Mouse (Mus musculus) ovary, adult 18-20 months (tissue): ENCODE measurements around the gene Ank2.
"Not testable (repeated sequence)": the region's sequence is repeated elsewhere in the genome, so short reads cannot be mapped to it uniquely, and the experiment has no call there.

ENCODE experiments used
- DNase-seq: peaks from one replicate; pipeline ENCODE4 v3.0.0; 2022; ENCODE audit warnings: low spot score, mixed read lengths

Gene Ank2

DNA sequence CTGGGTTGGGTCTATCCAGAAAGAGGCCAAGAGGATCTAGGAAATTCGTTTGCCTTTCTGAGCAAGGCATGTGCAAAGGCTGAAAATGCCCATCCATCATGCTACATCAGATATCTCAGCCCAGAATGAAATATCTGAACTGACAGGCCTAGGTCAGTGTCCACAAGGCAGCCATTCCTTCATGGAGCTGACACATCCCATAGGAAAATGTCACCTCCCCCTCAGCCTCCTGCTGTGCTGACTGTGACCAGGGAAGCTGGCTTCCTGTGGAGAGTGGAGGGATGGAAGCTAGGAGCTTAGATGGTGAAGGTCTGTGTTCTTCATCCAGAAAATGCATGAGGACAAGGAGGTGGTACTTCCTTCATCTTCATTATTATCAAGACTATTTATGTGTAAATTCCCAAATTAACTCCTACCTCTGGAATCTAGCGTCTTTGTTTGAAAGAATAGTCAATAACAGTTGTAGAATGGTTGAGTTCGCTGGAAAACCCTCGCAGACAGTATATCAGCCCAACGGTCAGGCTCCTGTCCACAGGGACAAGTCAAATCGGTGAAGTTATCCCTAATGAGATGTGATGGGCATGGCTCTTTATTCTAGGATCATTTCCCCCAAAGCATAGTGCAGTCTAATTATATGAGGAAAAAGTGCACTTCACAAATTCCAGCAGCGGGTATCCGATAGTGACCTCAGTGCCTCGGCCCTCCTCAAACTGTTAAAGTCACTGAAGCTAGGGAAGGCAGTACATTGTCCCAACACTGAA, 148.4 kb downstream of the Ank2 start:
- no peak for DNase-seq

DNA sequence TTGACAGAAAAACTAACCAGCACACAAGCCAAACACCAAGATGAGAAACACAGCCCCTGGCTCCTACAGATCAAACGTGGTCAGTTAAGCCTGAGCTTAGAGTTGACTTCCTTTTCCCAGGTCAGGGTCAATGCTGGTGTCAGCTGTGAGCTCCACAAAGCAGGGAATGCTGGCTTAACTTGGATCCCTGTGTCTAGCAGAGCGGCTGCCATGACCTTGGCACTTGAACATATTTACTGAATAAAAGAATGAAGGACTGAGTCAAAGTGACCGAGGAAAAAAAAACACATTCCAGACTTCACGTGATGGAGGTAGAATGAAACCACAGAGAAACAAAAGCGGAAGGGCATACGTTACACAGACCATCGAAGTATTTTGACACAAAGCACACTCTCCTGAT, 150.2 kb downstream of the Ank2 start:
- peak; percentile 51 for DNase-seq

DNA sequence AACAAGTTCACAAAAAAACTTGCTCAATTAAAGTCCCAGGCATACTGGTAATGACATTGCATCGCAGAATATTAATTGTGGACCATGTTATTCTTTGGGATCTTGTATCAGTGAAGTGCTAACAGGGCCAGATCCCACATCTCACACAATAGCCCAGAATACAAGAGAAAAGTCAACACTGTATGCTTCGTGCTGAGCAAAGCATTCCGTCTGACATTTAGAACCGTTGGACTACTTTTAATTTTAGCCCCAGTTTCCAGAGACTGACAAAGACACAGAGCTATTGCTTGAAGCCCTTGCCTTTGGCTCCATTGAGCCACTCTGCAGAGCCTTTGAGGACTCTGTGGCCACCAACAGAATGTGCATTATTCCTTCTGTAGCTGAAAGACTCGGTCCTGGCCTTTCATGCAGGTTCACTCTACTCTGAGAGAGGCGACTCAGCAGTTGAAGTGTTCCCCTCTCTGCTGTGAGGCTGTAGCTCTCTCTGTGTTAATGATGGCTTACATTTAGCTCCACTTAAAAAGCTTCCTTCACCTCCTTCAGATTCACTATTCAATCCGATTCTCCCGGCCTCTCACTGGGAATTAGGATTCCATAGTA, 153.2 kb downstream of the Ank2 start:
- no peak for DNase-seq

DNA sequence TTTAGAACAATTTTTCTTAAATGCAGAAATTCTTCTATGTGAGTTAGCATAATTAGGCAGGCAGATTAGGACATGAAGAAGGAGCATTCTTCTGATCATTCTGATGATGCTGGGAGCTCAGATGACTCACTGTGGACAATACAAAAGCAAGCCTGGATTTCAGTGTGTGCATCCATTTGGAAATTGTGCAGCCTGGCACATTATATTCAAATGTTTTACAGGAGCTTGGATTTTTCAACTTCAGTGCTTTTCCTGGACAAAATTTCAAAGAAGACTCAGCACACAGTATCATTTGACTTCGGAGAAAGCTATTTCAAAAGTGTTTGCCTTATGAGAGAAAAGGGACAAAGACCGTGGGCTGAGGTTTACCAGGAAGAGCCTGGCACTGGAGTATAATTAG, 157.8 kb downstream of the Ank2 start:
- DNase-seq: no peak

DNA sequence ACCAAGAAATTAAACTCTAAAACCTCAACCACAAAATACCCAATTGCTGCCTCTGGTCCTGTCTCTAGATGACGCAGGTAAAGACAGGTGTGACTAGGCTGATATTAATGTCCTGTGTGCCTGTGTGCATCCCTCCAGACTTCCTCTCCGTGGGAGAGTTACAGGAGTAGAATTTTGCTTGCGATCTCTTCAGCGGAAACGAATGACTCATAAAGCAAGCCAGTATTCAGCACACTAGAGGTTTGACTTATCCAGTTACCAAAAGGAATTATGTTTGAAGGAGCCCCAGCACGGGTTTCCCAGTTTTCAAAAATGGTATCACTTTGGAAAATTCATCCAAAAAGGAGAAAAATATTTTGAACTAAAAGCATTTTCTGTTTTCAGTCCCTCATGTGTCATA, 164.3 kb downstream of the Ank2 start:
- no peak for DNase-seq

DNA sequence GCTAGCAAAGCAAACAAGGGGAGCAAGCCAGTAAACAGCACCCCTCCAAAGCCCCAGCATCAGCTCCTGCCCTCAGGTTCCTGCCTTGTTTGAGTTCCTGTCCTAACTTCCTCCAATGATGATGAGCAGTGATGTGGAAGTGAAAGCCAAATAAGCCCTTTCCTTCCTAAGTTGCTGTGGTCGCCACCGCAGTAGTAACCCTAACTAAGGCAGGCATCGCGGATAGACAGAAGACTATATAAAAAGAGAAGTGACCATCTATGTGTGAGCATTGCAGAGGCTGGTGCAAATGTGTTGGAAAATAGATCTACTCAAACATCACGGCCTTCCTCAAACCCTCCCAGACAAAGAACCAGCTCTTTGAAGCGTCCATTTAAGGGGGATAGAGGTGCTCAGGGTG, 167.6 kb downstream of the Ank2 start:
- no peak for DNase-seq

DNA sequence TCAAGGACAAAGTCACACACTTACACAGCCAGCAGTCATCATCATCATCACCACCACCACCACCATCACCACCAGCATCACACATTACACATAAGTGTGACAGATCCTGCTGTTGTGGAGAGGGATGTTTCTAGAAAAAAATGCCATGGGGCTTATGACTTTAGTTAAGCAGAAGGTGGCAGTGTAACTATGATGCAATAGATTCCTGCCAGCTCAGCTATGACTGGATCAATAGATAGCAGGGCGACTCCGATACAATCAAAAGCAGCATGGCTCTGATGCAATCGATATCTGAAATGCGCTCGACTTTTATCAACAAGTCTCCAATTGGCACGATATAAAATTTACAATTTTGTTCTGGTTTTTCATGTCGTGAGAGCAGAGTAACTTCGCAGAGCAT, 172.8 kb downstream of the Ank2 start:
- DNase-seq: no peak

DNA sequence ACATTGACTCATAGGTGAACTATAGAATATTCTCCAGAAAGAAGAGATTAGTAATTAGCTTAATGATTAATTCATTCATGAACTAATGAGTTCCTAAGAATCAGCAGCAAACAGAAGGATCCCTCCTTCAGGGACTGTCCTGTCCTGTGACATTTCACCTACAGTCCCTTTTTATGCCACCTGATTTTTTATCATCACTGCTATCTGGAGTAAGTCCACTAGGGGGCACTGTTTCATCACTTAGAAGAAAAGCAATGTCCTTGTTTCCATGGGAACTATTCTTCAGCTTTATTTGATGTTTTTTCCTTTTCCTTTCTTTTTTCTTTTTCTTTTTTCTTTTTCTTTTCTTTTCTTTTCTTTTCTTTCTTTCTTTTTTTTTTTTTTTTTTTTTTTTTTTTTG, 176.3 kb downstream of the Ank2 start:
- DNase-seq: no peak

DNA sequence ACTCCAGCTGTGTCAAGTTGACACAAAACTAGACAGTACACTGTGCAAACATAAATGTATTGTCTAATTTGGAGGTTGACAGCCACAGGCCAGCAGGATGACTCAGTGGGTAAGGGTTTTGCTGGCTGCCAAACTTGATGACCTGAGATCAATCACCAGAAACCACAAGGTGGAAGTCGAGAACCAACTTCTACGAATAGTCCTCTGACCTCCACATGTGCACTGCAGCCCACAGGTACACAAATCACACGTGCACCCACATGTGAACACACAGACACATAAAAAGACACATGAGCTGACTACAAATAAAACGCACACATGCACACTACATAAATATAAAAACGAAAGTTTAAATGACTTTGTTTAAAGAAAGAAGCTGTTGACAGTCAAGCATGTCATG, 177.5 kb downstream of the Ank2 start:
- DNase-seq: no peak

DNA sequence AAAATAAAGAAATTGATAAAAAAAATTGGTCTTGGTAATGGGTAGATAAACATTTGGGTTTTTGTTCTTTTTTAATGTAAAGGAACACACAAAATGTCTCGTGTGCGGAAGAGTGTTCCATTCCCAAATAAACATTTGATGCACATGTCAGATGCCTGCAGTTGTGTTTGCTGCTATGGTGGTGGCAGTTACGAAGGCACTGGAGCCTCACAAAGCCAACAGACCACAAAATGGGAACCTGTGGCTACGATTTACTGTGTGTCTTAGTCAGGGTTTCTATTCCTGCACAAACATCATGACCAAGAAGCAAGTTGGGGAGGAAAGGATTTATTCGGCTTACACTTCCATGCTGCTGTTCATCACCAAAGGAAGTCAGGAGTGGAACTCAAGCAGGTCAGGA, 178.1 kb downstream of the Ank2 start:
- not testable (repeated sequence) for DNase-seq

DNA sequence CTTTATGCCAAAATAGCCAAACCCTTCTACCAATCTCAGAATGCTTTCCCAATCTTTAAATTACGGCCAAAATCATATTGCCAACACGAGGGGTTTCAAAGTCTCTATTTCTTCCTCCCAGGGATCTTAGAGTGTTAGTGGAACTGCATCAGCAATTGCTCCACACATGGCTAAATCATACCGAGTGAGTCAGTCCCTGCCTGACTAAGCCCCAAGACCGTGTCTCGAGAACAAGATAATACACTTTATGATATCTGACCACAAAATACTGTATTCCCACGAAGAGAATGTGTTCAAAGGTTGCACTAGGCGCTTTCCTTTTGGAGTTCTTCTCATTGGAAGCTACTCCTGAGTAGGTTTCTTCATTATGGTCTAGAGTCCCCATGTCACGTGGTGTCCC, 178.8 kb downstream of the Ank2 start:
- no peak for DNase-seq

DNA sequence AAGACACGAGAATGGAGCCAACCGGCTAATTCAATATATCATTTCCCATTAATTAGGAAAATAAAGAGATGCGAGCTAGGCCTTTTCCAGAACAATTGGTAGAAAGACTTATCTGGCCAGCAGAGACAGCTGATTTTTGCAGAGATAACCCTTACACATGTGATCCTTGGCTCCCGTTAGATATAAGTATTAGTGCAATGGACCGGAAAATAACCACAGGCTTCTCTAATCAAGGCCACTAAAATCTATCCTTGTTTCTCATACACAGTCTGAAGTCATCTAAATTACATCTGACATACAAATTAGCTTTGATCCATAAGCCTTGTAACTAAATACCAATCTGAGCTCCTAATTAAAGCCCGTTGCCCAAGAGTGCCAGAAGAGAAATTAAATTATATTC, 181.5 kb downstream of the Ank2 start:
- no peak for DNase-seq

DNA sequence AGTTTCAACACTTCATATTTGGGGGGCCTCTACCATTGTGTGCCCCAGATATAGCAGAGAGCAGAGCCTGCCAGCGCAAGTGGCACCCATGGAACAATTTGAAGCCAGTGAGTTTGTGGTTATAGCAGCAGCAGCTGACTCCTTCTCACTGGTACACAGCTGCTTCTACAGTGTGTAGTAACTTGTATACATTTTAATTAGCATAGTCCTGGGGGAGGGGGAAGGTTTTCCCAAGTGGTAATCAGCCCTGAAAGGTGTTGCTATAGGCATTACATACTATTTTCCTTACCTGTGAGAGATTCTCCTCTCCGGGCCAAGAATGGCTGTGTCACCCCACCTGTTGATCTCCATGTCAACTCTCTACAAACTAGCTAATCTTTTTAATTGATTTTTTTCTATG, 182.4 kb downstream of the Ank2 start:
- no peak for DNase-seq

DNA sequence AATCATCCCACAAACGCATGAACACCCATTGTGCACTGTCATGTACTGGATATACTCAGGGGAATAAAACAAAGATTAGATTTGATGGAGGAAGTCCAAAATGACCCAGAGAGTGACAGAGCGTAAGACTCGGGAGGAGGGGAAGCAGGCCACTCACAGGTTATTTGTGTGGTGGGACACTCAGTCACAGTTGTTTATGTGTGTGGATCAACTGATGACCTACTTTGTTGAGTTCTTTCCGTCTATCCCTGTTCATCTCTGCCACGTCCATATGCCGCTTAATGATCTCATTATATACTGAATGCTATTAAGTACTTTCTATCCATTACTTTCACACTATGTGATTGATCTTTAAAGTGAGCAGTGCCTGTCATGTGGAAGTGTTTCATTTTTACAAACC, 187.6 kb downstream of the Ank2 start:
- DNase-seq: no peak

DNA sequence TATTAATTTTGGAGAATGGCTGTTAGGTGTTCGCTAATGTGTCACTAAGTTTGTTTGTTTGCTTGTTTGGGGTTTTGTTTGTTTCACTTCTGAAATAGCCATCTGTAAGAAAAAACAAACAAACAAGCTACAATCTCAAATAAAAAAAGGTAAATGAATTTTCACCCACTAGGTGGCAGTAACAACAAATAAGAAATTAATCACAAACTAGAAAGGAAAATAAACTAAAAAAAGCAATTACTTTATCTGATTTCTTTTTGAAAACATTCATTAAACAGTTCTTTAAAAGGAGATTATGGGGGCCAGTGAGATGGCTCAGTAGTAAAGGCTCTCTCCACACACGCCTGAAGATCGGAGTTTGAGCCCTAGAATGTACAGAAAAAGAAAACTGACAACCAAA, 189.1 kb downstream of the Ank2 start:
- DNase-seq: no peak

DNA sequence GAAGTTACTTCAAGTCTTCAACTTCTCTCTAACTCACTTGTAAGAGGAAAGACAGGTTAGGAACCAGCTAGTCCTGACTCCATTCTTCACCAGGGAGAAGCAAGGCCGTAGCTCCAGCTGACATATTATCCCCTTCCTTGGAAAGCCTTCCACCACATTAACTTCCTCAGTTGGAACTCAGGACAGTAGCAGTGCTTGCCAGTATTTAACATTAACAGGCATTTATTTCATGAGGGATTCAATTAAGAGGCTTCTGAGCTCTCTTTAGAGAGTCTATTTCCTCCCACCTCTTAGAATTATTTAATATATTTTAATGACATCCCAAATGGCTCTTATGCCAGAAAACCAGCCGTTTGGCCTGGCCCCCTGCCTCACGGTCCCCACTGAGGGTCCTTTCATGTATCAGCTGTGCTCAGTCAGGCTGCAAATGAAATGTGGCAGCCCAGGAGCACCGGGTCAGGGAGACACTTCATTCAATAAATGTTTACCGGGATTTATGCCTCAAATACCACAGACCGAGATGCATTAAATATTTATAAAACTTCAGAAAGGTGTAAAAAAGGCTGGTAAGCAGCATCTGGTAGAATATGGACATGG, 195.1 kb downstream of the Ank2 start:
- DNase-seq: no peak

DNA sequence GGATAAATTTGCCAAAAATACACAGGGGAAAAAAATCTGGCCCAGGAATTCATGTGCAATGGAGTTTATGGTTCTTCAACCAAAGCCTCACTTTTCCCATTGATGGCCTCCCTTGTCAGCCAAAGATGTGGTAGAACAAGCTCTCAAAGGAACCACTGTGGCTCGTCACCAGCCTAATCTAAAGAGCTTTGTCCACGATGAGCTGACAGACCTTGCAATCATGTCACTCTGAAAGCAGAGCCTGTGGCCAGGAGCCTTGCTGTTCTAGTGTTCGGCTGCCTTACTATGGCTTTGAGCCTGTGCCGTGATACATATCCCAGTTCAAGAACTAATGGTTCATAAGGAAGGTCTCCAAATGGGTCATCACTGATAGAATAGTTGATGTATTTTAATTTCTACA, 196.1 kb downstream of the Ank2 start:
- DNase-seq: no peak

DNA sequence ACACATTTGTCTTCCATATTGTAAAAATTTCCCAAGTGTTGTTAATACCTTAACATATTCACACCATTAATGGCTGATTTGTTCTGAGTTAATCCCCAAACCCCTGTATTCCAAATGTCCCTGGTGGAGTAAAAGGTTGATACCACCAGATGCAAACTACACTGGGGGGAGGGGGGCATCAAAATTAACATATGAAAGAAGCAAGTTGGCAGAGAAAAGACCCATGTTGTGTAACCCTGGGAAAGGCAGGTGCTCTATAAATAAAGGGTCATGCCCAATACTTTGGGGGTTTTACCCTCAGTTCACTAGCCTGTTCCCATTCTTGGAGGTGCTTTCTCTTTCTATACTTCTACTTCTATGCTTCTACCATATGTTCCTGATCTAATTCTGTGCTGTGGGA, 198.4 kb downstream of the Ank2 start:
- no peak for DNase-seq

DNA sequence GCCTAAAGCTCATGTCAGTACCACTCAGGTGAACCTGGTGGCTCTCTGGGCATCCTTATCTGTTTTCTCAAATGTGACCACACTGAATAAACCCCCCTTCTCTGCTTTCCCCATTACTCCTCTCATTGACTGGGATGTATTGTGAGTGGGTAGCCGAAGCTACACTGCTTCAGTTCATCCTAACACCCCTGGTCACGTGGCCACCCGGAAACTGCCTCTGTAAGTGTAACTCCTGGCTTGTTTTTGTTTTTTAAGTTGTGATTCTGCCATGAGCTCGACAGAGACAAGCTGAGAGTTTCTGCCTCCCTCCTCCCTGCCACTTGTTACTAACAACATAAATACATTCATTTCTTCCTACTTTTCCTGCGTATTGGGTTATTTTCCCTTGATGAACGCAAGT, 203.2 kb downstream of the Ank2 start:
- no peak for DNase-seq

DNA sequence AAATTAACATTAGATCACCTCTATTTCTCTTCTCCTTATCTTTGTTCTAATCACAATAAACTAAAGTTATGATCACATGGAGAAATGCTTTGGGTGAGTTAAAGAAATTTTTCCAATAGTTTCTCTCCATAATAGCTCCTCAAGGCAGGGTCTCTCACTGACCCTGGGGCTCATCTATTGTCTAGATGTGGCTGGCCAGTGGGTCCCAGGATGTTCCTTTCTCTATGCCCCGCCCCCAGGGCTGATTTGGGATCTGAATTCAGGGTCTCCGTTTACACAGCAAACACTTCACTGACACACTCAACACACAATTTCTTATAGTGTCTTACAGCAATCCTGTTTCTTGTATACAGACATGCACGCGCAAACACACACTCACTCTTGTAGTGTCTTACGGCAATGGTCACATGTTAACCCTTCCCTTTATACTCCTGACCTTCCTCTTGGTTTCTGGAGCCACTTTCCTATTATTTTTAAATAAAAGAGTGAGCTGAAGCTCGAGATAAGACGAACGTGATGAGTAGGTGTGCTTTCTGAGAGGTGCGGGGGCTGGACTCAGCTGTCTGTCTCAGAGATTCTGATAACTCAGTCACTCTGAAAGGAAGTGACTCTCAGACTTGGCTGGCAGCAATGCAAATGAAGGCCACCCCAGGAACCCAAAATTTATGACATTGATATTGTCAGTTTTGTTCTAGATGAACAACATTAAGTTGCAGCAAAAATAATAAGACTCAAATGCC, 204.4 kb downstream of the Ank2 start:
- no peak for DNase-seq

DNA sequence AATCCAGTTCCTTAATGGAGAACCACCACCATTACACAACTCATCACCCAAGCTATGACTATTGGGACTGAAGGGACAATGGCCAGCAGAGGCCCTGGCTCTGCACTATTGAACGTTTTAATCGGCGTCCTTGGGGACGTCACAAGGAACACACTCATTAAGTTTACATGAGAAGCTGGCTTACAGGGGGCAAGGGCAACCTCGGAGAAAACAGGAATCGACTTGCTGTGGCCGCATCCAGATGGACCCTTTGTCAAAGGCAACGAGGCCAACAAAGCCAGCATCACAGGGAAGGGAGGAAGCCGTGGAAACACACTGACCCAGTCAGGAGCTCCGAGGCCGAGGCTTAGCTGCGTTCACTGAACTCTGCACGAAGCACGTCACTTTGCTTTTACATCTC, 205.1 kb downstream of the Ank2 start:
- no peak for DNase-seq

DNA sequence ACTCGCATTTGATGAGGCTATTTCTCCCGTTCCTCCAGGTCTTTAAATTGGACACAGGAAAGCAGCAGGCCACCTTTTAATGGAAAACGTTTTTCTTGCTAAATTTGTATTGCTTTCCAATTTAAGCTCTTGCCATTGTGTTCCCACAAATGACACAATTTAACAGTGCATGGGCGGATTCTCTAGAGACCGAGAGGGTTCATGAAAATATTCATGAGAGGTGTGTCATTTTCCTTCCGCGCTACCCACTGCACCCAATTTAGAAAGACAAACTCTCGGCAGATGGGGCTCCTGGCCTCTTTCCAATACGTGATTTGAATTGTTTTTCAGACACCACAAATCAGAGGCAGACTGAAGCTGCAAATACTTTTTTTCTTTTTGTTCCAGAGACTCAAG, 205.7 kb downstream of the Ank2 start:
- DNase-seq: no peak

DNA sequence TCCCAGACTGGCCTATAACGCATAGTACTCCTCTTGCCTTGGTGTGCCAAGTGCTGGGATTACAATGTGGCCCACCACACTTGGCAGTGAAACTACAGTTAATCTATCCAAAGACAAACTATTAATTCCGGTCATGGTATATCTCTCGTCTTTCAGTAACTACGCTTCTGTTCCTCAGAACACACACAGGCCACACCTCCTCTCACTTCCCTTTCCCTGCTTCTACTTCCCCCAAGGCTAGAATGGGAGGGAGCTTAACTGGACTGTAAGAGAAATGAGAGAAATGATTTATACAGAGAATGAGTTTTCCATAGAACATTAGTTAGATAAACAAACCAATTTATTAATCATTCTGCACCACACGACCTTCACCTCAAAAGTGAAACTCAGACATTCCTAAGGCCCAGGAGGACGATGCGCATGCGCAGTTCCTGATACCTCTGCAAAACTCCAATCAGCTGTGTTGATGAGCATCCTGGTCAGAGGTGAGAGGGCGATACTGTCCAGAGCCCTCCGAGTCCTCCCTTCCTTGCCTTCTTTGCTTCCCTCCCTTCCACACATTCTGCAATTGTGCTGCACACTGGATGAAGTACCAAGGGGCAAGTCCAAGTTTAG, 206.2 kb downstream of the Ank2 start:
- no peak for DNase-seq
